Mouse (Mus musculus) intestine, postnatal 0 days (tissue): Measurements from ENCODE around the gene Kpna2. TPM values are rescaled to one million over a fixed set of nuclear protein-coding genes. Genes with fewer than 3 reads are reported as not detected.

Experiments used
- ATAC-seq: fragments of 200-750 bp; cut with Nextera tagmentation; 2 replicates; pipeline ENCODE4 v1.8.0; 2017; ENCODE audit warnings: mild to moderate bottlenecking, moderate TSS enrichment, moderate library complexity
- H3K27ac ChIP-seq: fragments of 300-500 bp; sonication (generic); 2 replicates; pipeline ENCODE4 v1.5.1; 2014; ENCODE audit warnings: mild to moderate bottlenecking, low read depth, low read length, moderate library complexity
- H3K27me3 ChIP-seq: fragments of 300-500 bp; sonication (generic); replicated peaks from 2 replicates; pipeline ENCODE4 v1.6.1; 2014; ENCODE audit warnings: low read length, mixed read lengths; ENCODE audit not compliant: control insufficient read depth, insufficient read depth
- H3K36me3 ChIP-seq: fragments of 300-500 bp; sonication (generic); 2 replicates; pipeline ENCODE4 v1.6.1; 2014; ENCODE audit warnings: mild to moderate bottlenecking, moderate library complexity; ENCODE audit not compliant: control insufficient read depth, insufficient read depth
- H3K4me1 ChIP-seq: fragments of 300-500 bp; sonication (generic); replicated peaks from 2 replicates; pipeline ENCODE4 v1.6.1; 2014; ENCODE audit warnings: antibody characterized with exemption, low read length, mixed read lengths; ENCODE audit not compliant: control insufficient read depth, insufficient read depth
- H3K4me2 ChIP-seq: fragments of 300-500 bp; sonication (generic); replicated peaks from 2 replicates; pipeline ENCODE4 v1.6.1; 2014; ENCODE audit warnings: low read depth, mild to moderate bottlenecking, moderate library complexity
- H3K4me3 ChIP-seq: fragments of 300-500 bp; sonication (generic); 2 replicates; pipeline ENCODE4 v1.5.1; 2014; ENCODE audit warnings: low read depth, low read length
- H3K9ac ChIP-seq: fragments of 300-500 bp; sonication (generic); 2 replicates; pipeline ENCODE4 v1.6.1; 2014; ENCODE audit warnings: mild to moderate bottlenecking, low read depth, low read length
- H3K9me3 ChIP-seq: fragments of 300-500 bp; sonication (generic); 2 replicates; pipeline ENCODE4 v1.6.1; 2016; ENCODE audit warnings: mixed run types; ENCODE audit not compliant: control insufficient read depth
- CTCF ChIP-seq: sonication (generic); IDR thresholded peaks from 2 replicates; pipeline ENCODE4 v1.5.1; 2016; ENCODE audit warnings: low read depth, mild to moderate bottlenecking, control low read depth, antibody characterized with exemption, moderate library complexity
- WGBS: fragments of 180-500 bp; shearing (Covaris S2); extraction: QIAGEN DNeasy Blood & Tissue Kit; methylation state at CpG from one replicate; pipeline ENCODE4 v1.1.7; 2014; 5-methylcytosine and 5-hydroxymethylcytosine counted together
- polyA plus RNA-seq: library from polyadenylated mRNA; unstranded; fragments of >200 nt; fragmentation: Nextera tagmentation; extraction: Ambion mirVana; gene quantifications from 2 replicates; pipeline ENCODE4 v1.2.1, GENCODE M21; 2015

The Kpna2 gene
- polyA plus RNA-seq, 1 experiment from 2014 or later, result 100 TPM

GRCm38 (mm10) chr11:107014020-107014585 is 14.8 kb upstream of the Kpna2 start:
- Histone ChIP-seq H3K36me3 (no peaks in the 10 kb centered on the region), H3K4me1 (no peaks in the 10 kb centered on the region), H3K9ac (no peak overlapping the region), H3K27ac (peak overlapping the region; percentile 84), H3K4me2 (peak overlapping the region; percentile 52), H3K9me3 (no peaks in the 10 kb centered on the region), H3K4me3 (no peak overlapping the region), H3K27me3 (no peaks in the 10 kb centered on the region)
- peak; percentile 55 for TF ChIP-seq CTCF
- 76% methylated on average over 11 of the region's 11 CpGs for WGBS
- no peak for ATAC-seq

GRCm38 (mm10) chr11:107012324-107013017 is 13.1 kb upstream of the Kpna2 start:
- Histone ChIP-seq H3K27ac (peak overlapping the region; percentile 96), H3K36me3 (no peaks in the 10 kb centered on the region), H3K9ac (peak overlapping the region; percentile 67), H3K4me1 (no peaks in the 10 kb centered on the region), H3K4me3 (peak overlapping the region; percentile 54), H3K9me3 (no peaks in the 10 kb centered on the region), H3K27me3 (no peaks in the 10 kb centered on the region), H3K4me2 (peak overlapping the region; percentile 60)
- peak; percentile 85 for ATAC-seq
- no peak for TF ChIP-seq CTCF
- under 1% methylated on average over 37 of the region's 37 CpGs for WGBS

GRCm38 (mm10) chr11:107011669-107012323 is 12.5 kb upstream of the Kpna2 start:
- no peaks in the 10 kb centered on the region for H3K4me1 ChIP-seq
- ATAC-seq, result no peak
- TF ChIP-seq CTCF, result no peak
- H3K4me2 ChIP-seq, result peak overlapping the region; percentile 60
- H3K9ac ChIP-seq, result peak overlapping the region; percentile 67
- no peaks in the 10 kb centered on the region for H3K36me3 ChIP-seq
- H3K9me3 ChIP-seq, result no peaks in the 10 kb centered on the region
- peak overlapping the region; percentile 54 for H3K4me3 ChIP-seq
- H3K27me3 ChIP-seq, result no peaks in the 10 kb centered on the region
- peak overlapping the region; percentile 96 for H3K27ac ChIP-seq
- WGBS, result 21% methylated on average over 18 of the region's 18 CpGs

- TF ChIP-seq CTCF, result peak; percentile 20; the same call in 1 of the 2 replicates
- ATAC-seq, result no peak
- Histone ChIP-seq H3K36me3 (no peaks in the 10 kb centered on the region), H3K27ac (no peak overlapping the region), H3K27me3 (no peaks in the 10 kb centered on the region), H3K9me3 (no peaks in the 10 kb centered on the region), H3K9ac (no peak overlapping the region), H3K4me1 (no peaks in the 10 kb centered on the region), H3K4me2 (no peak overlapping the region), H3K4me3 (no peak overlapping the region)
- WGBS, result 76% methylated on average over 7 of the region's 7 CpGs
Measured at GRCm38 (mm10) chr11:107011171-107011570, 11.8 kb upstream of the Kpna2 start.

- Histone ChIP-seq H3K27me3 (no peaks in the 10 kb centered on the region), H3K36me3 (no peaks in the 10 kb centered on the region), H3K4me3 (no peak overlapping the region), H3K4me2 (no peak overlapping the region), H3K9me3 (no peaks in the 10 kb centered on the region), H3K9ac (no peak overlapping the region), H3K4me1 (no peaks in the 10 kb centered on the region), H3K27ac (no peak overlapping the region)
- no peak for ATAC-seq
- 90% methylated on average over 3 of the region's 3 CpGs for WGBS
- TF ChIP-seq CTCF, result no peak
Measured at GRCm38 (mm10) chr11:107010447-107010846, 11.1 kb upstream of the Kpna2 start.

GRCm38 (mm10) chr11:107005538-107005937 is 6.2 kb upstream of the Kpna2 start:
- Histone ChIP-seq H3K9me3 (no peaks in the 10 kb centered on the region), H3K27me3 (no peaks in the 10 kb centered on the region), H3K36me3 (no peaks in the 10 kb centered on the region), H3K27ac (no peak overlapping the region), H3K9ac (no peak overlapping the region), H3K4me1 (no peaks in the 10 kb centered on the region), H3K4me3 (no peak overlapping the region), H3K4me2 (no peak overlapping the region)
- ATAC-seq, result no peak
- WGBS, result 86% methylated on average over 1 of the region's 1 CpGs
- TF ChIP-seq CTCF, result peak; percentile 21
